Mouse (Mus musculus) neural tube, embryonic 15.5 days (tissue): ENCODE measurements around the gene Lss. TPM values are rescaled to one million over a fixed set of nuclear protein-coding genes. Genes with fewer than 3 reads are reported as not detected.

Source experiments
- ATAC-seq: fragments of 200-750 bp; cut with Nextera tagmentation; 2 replicates; pipeline ENCODE4 v1.8.0; 2017; ENCODE audit warnings: mild to moderate bottlenecking, moderate TSS enrichment, moderate library complexity; ENCODE audit not compliant: low FRiP score
- H3K27ac ChIP-seq: fragments of 300-500 bp; sonication (generic); replicated peaks from 2 replicates; pipeline ENCODE4 v1.5.1; 2015; ENCODE audit warnings: mild to moderate bottlenecking, inconsistent platforms
- H3K27me3 ChIP-seq: fragments of 300-500 bp; sonication (generic); replicated peaks from 2 replicates; pipeline ENCODE4 v1.6.1; 2015; ENCODE audit warnings: inconsistent platforms
- H3K36me3 ChIP-seq: fragments of 300-500 bp; sonication (generic); 2 replicates; pipeline ENCODE4 v1.6.1; 2015; ENCODE audit warnings: inconsistent platforms
- H3K4me1 ChIP-seq: fragments of 300-500 bp; sonication (generic); 2 replicates; pipeline ENCODE4 v1.6.1; 2015; ENCODE audit warnings: inconsistent platforms
- H3K4me2 ChIP-seq: fragments of 300-500 bp; sonication (generic); 2 replicates; pipeline ENCODE4 v1.6.1; 2015; ENCODE audit warnings: inconsistent platforms, mild to moderate bottlenecking, moderate library complexity
- H3K4me3 ChIP-seq: fragments of 300-500 bp; sonication (generic); replicated peaks from 2 replicates; pipeline ENCODE4 v1.5.1; 2015; ENCODE audit warnings: mild to moderate bottlenecking, inconsistent platforms
- H3K9ac ChIP-seq: fragments of 300-500 bp; sonication (generic); replicated peaks from 2 replicates; pipeline ENCODE4 v1.6.1; 2015; ENCODE audit warnings: mild to moderate bottlenecking, inconsistent platforms
- H3K9me3 ChIP-seq: fragments of 300-500 bp; sonication (generic); replicated peaks from 2 replicates; pipeline ENCODE4 v1.6.1; 2016; ENCODE audit warnings: inconsistent platforms
- WGBS: fragments of 180-500 bp; shearing (Covaris S2); methylation state at CpG from one replicate; pipeline ENCODE4 v1.1.7; 2015; ENCODE audit warnings: mixed read lengths; 5-methylcytosine and 5-hydroxymethylcytosine counted together
- polyA plus RNA-seq: library from polyadenylated mRNA; unstranded; fragments of >200 nt; fragmentation: Nextera tagmentation; extraction: Ambion mirVana; gene quantifications from 2 replicates; pipeline ENCODE4 v1.2.1, GENCODE M21; 2015

Lss gene
- polyA plus RNA-seq, 1 experiment from 2014 or later, result 45.0 TPM

DNA sequence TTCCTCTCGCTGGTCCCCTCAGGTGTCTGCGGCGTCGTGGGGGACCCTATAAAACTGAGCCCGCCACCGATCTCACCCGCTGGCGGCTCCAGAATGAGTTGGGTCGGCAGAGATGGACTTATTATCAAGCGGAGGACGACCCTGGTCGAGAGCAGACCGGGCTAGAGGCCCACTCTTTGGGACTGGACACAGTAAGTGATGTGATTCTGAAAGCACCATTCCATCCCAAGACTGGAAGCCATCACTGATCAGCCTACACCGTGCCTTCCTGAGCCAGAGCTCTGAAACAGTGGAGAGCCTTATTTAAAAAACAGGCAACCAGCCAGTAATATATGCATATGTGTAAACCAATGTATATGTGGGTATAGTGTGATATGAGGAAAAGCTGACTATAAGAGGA, 440 bp downstream of the Lss start:
- peak overlapping the region; percentile 75 for H3K9ac ChIP-seq
- no peaks in the 10 kb centered on the region for H3K27me3 ChIP-seq
- H3K4me2 ChIP-seq, result peak overlapping the region; percentile 81
- peak overlapping the region; percentile 90 for H3K27ac ChIP-seq
- 1% methylated on average over 14 of the region's 14 CpGs for WGBS
- ATAC-seq, result peak; percentile 40; the same call in 1 of the 2 replicates
- peaks cover 26% of the 10 kb centered on the region for H3K36me3 ChIP-seq
- peak overlapping the region; percentile 84 for H3K4me3 ChIP-seq
- no peaks in the 10 kb centered on the region for H3K9me3 ChIP-seq
- H3K4me1 ChIP-seq, result peaks cover 37% of the 10 kb centered on the region

DNA sequence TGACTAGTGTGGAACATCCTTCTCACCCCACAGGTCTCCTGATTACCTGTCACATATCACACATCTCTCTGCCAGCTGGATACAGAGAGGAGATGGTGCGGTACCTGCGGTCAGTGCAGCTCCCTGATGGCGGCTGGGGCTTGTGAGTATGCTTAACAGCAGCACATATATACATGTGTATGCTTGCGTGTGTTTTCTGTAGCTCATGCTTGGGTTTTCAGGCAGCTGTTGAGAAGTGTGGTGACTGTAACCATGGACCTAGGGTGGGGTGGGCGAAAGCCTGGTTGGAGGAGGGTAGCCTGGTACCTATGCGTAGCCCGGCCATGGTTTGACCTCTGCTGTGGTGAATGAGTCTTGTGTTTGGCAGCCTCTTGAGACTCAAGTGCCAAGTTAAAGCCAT, 4.1 kb downstream of the Lss start:
- peaks cover 60% of the 10 kb centered on the region for H3K36me3 ChIP-seq
- 96% methylated on average over 7 of the region's 7 CpGs for WGBS

DNA sequence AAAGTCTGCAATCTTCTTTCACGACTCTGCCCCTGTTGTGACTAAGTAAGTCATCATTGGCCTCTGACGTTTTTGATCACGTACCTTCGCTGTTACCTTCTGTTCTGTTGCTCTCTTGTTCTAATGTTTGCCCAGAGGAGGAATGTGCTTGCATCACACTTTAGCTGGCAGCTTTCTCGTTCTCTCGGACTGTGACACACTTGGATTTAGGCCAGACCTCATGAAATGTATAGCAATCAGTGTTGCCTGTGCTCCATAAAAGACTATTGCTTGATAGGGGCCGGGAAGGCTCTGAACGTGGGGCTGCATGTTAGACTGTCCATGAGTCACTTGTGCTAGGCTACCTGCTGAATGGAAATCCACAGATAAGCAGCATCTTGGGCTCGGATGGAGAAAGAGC, 6.2 kb downstream of the Lss start:
- peaks cover 81% of the 10 kb centered on the region for H3K36me3 ChIP-seq
- WGBS, result 86% methylated on average over 9 of the region's 9 CpGs
- ATAC-seq, result no peak

More for the DNA sequence above, 4.1 kb downstream of the Lss start:
- H3K9me3 ChIP-seq, result no peaks in the 10 kb centered on the region
- no peak for ATAC-seq
- H3K4me3 ChIP-seq, result no peak overlapping the region
- H3K4me1 ChIP-seq, result peaks cover 35% of the 10 kb centered on the region
- H3K27me3 ChIP-seq, result no peaks in the 10 kb centered on the region
- no peak overlapping the region for H3K27ac ChIP-seq
- no peak overlapping the region for H3K4me2 ChIP-seq
- no peak overlapping the region for H3K9ac ChIP-seq

DNA sequence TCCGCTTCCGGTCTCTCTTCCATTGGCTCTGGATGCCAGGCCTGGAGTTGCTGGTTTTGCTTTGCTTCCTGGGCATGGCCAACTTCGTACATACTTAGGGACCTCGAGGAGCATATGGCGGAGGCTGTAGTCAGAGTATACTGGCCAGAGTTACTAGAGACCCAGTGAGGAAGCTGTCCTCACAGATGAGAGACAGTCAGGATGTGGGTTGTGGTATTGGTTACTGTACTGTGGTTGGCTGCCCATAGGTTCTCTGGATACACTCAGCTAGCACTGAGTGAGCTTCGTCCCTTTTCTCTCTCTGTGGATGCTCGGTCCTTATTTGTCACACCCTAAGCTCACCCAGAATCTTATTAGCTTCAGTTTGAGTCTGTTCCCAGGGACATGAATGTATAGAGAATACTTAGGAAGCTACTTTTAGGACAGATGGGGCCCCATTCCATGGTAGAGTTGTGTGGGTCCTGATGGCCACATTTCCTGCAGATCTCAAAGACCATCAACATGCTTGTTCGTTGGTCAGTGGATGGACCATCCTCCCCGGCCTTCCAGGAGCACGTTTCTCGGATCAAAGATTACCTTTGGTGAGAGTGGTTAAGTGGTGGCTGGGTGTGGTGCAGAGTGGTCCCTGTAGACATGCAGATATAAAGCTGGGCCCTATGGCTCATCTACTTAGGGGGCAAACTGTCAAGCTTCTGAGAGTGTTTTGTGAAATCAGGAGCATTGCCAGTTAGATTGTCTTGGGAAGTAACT, 10.1 kb downstream of the Lss start:
- no peaks in the 10 kb centered on the region for H3K9me3 ChIP-seq
- ATAC-seq, result no peak
- H3K36me3 ChIP-seq, result peaks cover 96% of the 10 kb centered on the region
- H3K27me3 ChIP-seq, result no peaks in the 10 kb centered on the region
- 96% methylated on average over 11 of the region's 11 CpGs for WGBS
- no peak overlapping the region for H3K27ac ChIP-seq
- H3K4me3 ChIP-seq, result no peak overlapping the region
- no peaks in the 10 kb centered on the region for H3K4me1 ChIP-seq
- no peak overlapping the region for H3K9ac ChIP-seq
- H3K4me2 ChIP-seq, result no peak overlapping the region

More for the DNA sequence above, 6.2 kb downstream of the Lss start:
- Histone ChIP-seq H3K9me3 (no peaks in the 10 kb centered on the region), H3K4me1 (peaks cover 21% of the 10 kb centered on the region), H3K4me3 (no peak overlapping the region), H3K27ac (no peak overlapping the region), H3K9ac (no peak overlapping the region), H3K27me3 (no peaks in the 10 kb centered on the region), H3K4me2 (no peak overlapping the region)

DNA sequence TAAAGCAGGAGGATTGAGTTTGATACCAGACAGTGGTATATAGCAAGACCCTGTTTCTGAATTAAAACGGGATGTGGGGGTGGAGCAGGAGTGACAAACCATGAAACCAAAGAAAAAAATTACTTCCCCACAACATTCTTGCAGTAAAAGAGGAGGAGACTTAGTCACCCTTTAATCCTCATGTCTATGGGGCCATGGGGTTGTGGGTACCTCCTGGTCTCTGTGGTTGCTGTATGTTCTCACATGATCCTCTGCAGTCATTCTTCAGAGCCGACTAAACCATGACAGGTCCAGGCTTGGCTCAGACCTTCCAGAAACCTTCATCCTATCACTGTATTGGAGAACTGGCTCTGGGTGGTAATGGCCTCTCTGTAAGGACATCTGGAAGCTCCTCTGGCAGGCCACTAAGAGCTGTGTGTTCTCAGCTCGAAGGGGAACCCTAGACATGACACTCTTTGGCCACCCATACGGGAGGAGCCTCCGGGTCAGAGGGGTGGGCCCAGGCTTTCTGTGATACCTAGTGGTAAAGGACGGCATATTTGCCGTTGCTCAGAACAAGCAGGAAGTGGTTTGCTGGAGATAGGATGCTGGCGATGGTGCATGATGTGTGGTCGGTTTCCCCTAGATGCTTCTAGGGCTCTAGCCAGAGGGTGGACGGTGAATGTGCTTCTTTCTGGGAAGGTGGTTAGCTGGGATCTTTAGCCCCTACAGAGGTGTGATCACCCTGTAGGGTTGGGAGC, 11.4 kb downstream of the Lss start:
- Histone ChIP-seq H3K9ac (no peak overlapping the region), H3K4me2 (no peak overlapping the region), H3K4me3 (no peak overlapping the region), H3K4me1 (no peaks in the 10 kb centered on the region), H3K27me3 (no peaks in the 10 kb centered on the region), H3K9me3 (no peaks in the 10 kb centered on the region), H3K36me3 (peaks cover 97% of the 10 kb centered on the region), H3K27ac (no peak overlapping the region)
- WGBS, result 88% methylated on average over 10 of the region's 10 CpGs
- no peak for ATAC-seq

DNA sequence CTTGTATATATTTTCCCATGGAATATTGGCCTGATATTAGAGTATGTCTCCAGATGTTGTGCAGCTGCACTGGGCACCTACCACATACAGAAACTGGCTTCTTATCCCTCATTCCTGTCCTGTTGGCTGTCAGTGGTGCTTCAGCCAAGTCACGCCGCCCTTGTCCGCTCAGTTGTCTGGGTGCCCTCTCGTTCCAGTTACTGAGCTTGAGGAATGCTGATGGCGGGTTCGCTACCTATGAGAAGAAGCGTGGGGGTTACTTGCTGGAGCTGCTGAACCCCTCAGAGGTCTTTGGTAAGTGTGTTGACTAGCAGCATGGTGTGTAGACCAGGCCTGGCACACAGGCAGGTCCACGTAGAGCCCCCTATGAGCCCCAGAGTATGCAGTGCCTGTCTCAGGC, 15.2 kb downstream of the Lss start:
- H3K4me3 ChIP-seq, result no peak overlapping the region
- H3K9me3 ChIP-seq, result no peaks in the 10 kb centered on the region
- H3K4me1 ChIP-seq, result no peaks in the 10 kb centered on the region
- WGBS, result 94% methylated on average over 8 of the region's 8 CpGs
- H3K4me2 ChIP-seq, result no peak overlapping the region
- no peak overlapping the region for H3K27ac ChIP-seq
- H3K9ac ChIP-seq, result no peak overlapping the region
- ATAC-seq, result no peak
- no peaks in the 10 kb centered on the region for H3K27me3 ChIP-seq
- H3K36me3 ChIP-seq, result peaks cover 98% of the 10 kb centered on the region

DNA sequence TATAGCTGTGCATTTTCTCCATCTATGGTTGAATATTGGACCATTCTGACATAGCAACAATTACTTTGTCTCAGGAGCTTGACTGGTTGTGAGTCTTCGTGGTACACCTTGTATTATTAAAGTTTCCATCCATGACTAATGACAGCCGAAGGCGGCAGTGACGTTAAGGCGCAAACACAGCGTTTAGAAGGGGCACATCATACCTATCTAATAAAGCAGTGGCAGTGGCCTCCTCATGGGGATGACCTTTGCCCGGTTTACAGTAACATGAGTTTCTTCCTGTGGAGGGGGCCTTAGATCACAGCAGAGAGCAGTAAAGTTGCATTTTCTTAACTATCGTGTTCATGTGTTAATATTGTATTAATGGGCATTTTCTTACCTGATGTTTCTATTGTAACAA, 16.8 kb downstream of the Lss start:
- Histone ChIP-seq H3K4me2 (no peak overlapping the region), H3K9me3 (no peaks in the 10 kb centered on the region), H3K9ac (no peak overlapping the region), H3K27ac (no peak overlapping the region), H3K4me3 (no peak overlapping the region), H3K27me3 (no peaks in the 10 kb centered on the region), H3K4me1 (no peaks in the 10 kb centered on the region), H3K36me3 (peaks cover 98% of the 10 kb centered on the region)
- 95% methylated on average over 8 of the region's 8 CpGs for WGBS
- ATAC-seq, result no peak

DNA sequence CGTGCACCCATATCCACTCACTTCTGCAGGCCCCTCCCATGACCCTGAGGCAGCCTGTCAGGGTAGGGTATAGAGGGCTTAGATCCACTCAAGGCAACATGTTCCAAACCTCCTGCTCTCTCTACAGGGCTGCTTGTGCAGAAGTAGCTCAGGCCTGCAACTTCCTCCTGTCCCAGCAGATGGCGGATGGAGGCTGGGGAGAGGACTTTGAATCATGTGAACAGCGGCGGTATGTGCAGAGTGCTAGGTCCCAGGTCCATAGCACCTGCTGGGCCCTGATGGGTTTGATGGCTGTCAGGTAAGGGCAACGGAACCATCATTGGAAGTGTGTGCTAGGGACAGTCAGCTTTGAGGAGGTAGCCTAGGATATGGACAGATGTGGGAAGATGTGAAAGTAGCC, 19.1 kb downstream of the Lss start:
- Histone ChIP-seq H3K27me3 (no peaks in the 10 kb centered on the region), H3K9ac (no peak overlapping the region), H3K36me3 (peaks cover 94% of the 10 kb centered on the region), H3K4me3 (no peak overlapping the region), H3K27ac (no peak overlapping the region), H3K4me1 (no peaks in the 10 kb centered on the region), H3K9me3 (no peaks in the 10 kb centered on the region), H3K4me2 (no peak overlapping the region)
- ATAC-seq, result no peak
- WGBS, result 92% methylated on average over 5 of the region's 5 CpGs

DNA sequence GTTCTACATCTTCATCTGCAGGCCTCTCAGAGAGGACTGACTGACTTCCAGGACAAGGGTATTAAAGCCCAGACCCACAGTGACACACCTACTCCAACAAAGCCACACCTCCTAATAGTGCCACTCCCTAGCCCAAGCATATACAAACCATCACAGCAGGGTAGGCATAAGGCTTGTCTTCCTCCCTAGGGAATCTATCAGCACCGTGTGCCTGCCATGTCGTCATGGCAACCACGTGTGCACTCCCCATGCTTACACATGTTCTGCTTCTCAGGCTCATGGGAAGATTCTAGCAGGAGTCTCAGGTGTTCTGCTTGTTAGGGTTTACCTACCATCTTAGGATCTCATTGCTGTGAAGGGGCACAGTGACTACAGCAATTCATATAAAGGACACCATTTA, 20.2 kb downstream of the Lss start:
- peaks cover 87% of the 10 kb centered on the region for H3K36me3 ChIP-seq
- WGBS, result 74% methylated on average over 3 of the region's 3 CpGs
- H3K9ac ChIP-seq, result no peak overlapping the region
- no peak for ATAC-seq
- H3K4me1 ChIP-seq, result no peaks in the 10 kb centered on the region
- no peak overlapping the region for H3K4me2 ChIP-seq
- no peak overlapping the region for H3K4me3 ChIP-seq
- H3K27ac ChIP-seq, result no peak overlapping the region
- no peaks in the 10 kb centered on the region for H3K27me3 ChIP-seq
- no peaks in the 10 kb centered on the region for H3K9me3 ChIP-seq

DNA sequence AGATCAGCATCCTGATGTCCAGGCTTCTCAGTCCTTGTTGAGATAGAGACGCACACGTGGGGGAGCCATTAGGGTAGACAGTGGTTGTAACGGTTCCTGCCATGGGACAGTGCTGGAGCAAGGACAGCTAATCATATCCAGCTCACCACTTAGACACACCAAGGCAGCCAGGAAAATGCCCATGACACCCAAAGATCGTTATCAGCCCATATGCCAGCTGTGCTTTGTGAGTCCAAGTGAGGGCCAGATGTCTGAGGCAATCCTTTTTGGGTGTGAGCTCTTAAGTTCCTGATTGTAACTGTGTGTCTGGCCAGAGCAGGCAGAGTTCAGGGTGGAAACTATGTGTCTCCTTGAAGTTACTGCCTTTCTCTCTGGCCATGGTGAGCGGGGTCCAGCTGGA, 22.7 kb downstream of the Lss start:
- no peaks in the 10 kb centered on the region for H3K27me3 ChIP-seq

DNA sequence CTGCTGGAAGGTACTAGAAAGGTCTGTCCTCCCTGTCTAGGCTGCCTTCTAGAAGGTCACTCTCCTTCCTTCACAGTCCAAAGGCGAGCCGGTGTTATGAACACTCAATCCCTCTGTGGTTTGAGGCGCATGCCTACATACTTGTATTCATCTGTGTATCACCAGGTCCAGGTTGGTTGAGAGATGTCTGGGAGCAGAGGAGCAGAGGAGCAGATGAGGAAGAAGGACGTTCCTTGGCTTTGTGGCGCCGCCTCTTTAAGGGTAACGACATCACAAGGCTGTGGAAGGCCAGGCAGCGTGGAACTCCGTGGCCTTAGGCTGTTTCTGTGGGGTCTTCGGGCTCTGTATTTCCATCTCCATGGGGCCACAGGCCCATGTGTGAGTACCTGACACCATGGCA, 30.6 kb downstream of the Lss start, which contains the start of gene Spatc1l:
Gene Spatc1l, plus strand, starts transcription at position 301 of the 400 bp plus-strand sequence.
- Histone ChIP-seq H3K9ac (no peak within 1 kb of the TSS), H3K4me3 (no peak within 1 kb of the TSS), H3K4me2 (no peak within 1 kb of the TSS), H3K27ac (no peak within 1 kb of the TSS), H3K9me3 (no peaks in the 10 kb centered on the region), H3K27me3 (no peaks in the 10 kb centered on the region), H3K4me1 (no peaks in the 10 kb centered on the region), H3K36me3 (no peaks in the 10 kb centered on the region)
- no peak for ATAC-seq
- 88% methylated on average over 10 of the region's 10 CpGs for WGBS

More for the DNA sequence above, 22.7 kb downstream of the Lss start:
- Histone ChIP-seq H3K9me3 (no peaks in the 10 kb centered on the region), H3K4me2 (no peak overlapping the region), H3K27ac (no peak overlapping the region), H3K9ac (no peak overlapping the region), H3K4me3 (no peak overlapping the region), H3K4me1 (no peaks in the 10 kb centered on the region), H3K36me3 (peaks cover 66% of the 10 kb centered on the region)
- no peak for ATAC-seq
- WGBS, result 86% methylated on average over 5 of the region's 5 CpGs
